Mouse (Mus musculus): ENCODE data around the gene Olfr780. TPM values are rescaled to one million over a fixed set of nuclear protein-coding genes. Genes with fewer than 3 reads are reported as not detected.
"Not testable (repeated sequence)": the region's sequence is repeated elsewhere in the genome, so short reads cannot be mapped to it uniquely, and the experiment has no call there.

The Olfr780 gene
- polyA plus RNA-seq (2016; fragmentation: Nextera tagmentation; extraction: Ambion mirVana) = not detected in 2 replicates

GRCm38 (mm10) chr10:129317817-129318216 lies at the start of gene Olfr780:
TSS of gene Olfr780 (plus strand) at chr10:129318117.
- WGBS = 92% methylated on average over 3 of the region's 3 CpGs
- no peaks in the 10 kb centered on the region for H3K27me3 ChIP-seq (ENCODE audit: insufficient read depth, poor library complexity, severe bottlenecking)
- H3K4me3 ChIP-seq = no peak within 1 kb of the TSS
- no peaks in the 10 kb centered on the region for H3K4me1 ChIP-seq (replicated peaks)
- no peak for DNase-seq (ENCODE audit: low spot score)
- no peaks in the 10 kb centered on the region for H3K9me3 ChIP-seq
- no peaks in the 10 kb centered on the region for H3K36me3 ChIP-seq
- H3K27ac ChIP-seq = no peak within 1 kb of the TSS

- H3K27me3 ChIP-seq (ENCODE audit: insufficient read depth, poor library complexity, severe bottlenecking) = no peaks in the 10 kb centered on the region
- WGBS = 93% methylated on average over 2 of the region's 2 CpGs
- no peak within 1 kb of the TSS for H3K4me3 ChIP-seq
- DNase-seq (ENCODE audit: low spot score) = no peak
- H3K36me3 ChIP-seq = no peaks in the 10 kb centered on the region
- no peak within 1 kb of the TSS for H3K27ac ChIP-seq
- no peaks in the 10 kb centered on the region for H3K9me3 ChIP-seq
- no peaks in the 10 kb centered on the region for H3K4me1 ChIP-seq (replicated peaks)
Observed at GRCm38 (mm10) chr10:129271081-129271535, 46.8 kb upstream of the Olfr780 start, which contains the start of gene Olfr777. TSS of gene Olfr777 (minus strand) at chr10:129271485.

DNA sequence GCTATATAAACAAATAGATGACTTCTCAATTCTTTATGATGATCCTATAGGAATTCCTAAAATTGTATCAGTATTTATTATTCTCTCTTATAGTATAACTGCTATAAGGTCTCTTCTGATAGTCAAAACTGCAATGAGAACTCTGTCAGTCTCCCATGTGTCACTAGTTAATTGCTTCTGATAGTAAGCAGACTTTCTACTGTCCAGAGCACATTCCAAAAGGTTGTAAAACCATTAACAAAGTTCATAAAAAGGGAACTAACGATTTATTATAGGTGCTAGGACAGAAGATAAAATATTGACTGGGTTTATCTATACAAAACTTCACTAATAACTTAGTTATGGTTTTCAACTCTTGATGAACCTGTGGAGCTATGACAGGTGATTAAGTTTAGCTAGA lies 4.9 kb upstream of the Olfr780 start:
- DNase-seq (ENCODE audit: low spot score); H3K4me3 ChIP-seq; H3K36me3 ChIP-seq; H3K4me1 ChIP-seq (replicated peaks); H3K27me3 ChIP-seq (ENCODE audit: insufficient read depth, poor library complexity, severe bottlenecking); H3K9me3 ChIP-seq; H3K27ac ChIP-seq: not testable (repeated sequence)
- 64% methylated on average over 1 of the region's 1 CpGs for WGBS

DNA sequence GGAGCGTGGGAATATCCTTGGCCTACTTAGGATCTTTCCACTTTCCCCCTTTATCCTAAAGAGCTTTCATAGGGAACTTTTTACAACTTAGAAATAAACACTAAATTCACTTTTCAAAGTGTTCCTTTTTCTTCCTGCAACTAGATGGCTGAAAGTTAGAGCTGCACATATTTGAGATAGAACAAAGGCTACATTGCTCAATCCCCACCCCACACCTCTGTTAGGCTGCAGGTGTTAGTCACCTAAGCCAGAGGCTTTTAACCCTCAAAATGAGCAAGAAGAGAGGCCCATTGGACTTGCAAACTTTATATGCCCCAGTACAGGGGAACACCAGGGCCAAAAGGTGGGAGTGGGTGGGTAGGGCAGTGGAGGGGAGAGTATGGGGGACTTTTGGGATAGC lies 4.4 kb upstream of the Olfr780 start:
- not testable (repeated sequence) for H3K4me1 ChIP-seq (replicated peaks); H3K27me3 ChIP-seq (ENCODE audit: insufficient read depth, poor library complexity, severe bottlenecking); H3K27ac ChIP-seq; H3K36me3 ChIP-seq; DNase-seq (ENCODE audit: low spot score); H3K9me3 ChIP-seq; H3K4me3 ChIP-seq
- WGBS = no CpG with 5 or more reads among the region's 1 CpGs

DNA sequence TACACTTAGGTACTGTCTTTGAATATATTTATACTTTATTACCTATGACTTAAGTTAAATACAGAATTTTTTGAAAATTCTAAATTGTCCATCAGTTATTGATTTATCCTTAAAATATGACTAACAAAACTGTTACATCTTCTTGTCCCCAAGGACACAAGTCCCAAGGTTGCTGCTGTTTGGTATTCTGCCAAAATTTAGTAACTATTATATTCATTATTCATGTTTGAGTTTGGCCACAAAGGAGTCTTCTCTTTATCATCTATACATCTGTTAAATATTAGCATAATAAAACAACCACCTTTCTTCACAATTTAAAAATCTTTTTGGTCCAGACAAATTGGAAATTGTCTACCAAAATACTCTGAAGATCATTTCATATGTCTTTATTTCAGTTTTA lies 10.6 kb downstream of the Olfr780 start, which contains the start of gene Olfr781:
Gene Olfr781 (plus strand): TSS at position 301 of the 400 bp plus-strand sequence.
- H3K36me3 ChIP-seq = no peaks in the 10 kb centered on the region
- H3K4me1 ChIP-seq (replicated peaks) = no peaks in the 10 kb centered on the region
- no peak for DNase-seq (ENCODE audit: low spot score)

GRCm38 (mm10) chr10:129348550-129348949 lies 30.6 kb downstream of the Olfr780 start, which contains the start of gene Olfr782:
TSS of gene Olfr782 (plus strand) at chr10:129348850.
- H3K27ac ChIP-seq = no peak within 1 kb of the TSS
- no peaks in the 10 kb centered on the region for H3K9me3 ChIP-seq
- no peak for DNase-seq (ENCODE audit: low spot score)
- no peaks in the 10 kb centered on the region for H3K4me1 ChIP-seq (replicated peaks)
- 92% methylated on average over 3 of the region's 3 CpGs for WGBS
- no peak within 1 kb of the TSS for H3K4me3 ChIP-seq
- no peaks in the 10 kb centered on the region for H3K36me3 ChIP-seq
- no peaks in the 10 kb centered on the region for H3K27me3 ChIP-seq (ENCODE audit: insufficient read depth, poor library complexity, severe bottlenecking)

More for the DNA sequence above, 10.6 kb downstream of the Olfr780 start, which contains the start of gene Olfr781:
- H3K9me3 ChIP-seq = no peaks in the 10 kb centered on the region
- no peak within 1 kb of the TSS for H3K27ac ChIP-seq
- no peak within 1 kb of the TSS for H3K4me3 ChIP-seq
- H3K27me3 ChIP-seq (ENCODE audit: insufficient read depth, poor library complexity, severe bottlenecking) = no peaks in the 10 kb centered on the region

- not testable (repeated sequence) for H3K27ac ChIP-seq
Observed at GRCm38 (mm10) chr10:129352475-129352874, 34.6 kb downstream of the Olfr780 start.

DNA sequence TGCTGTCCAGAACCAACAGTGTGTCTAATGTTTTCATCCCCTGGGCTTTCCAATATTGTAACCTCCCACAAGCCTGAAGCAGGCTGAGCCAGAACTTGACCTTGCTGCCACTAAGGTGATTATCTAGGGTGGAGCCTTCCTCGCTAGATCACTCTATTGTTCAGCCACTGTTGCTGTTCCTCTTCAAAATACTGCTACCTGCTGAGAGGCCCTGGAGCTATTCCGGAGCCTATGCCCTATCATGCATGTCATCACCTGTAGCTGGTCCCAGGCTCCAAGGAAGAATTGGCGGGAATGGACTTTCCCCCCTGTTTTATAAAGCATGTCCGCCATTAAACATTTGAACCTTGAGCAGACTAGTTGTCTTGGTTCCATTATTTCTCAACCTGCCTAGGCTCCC lies 38.6 kb downstream of the Olfr780 start:
- H3K36me3 ChIP-seq; H3K9me3 ChIP-seq; H3K27me3 ChIP-seq (ENCODE audit: insufficient read depth, poor library complexity, severe bottlenecking); DNase-seq (ENCODE audit: low spot score); H3K27ac ChIP-seq; H3K4me3 ChIP-seq; H3K4me1 ChIP-seq (replicated peaks): not testable (repeated sequence)
- 85% methylated on average over 4 of the region's 4 CpGs for WGBS

More at GRCm38 (mm10) chr10:129352475-129352874, 34.6 kb downstream of the Olfr780 start:
- DNase-seq (ENCODE audit: low spot score); H3K27me3 ChIP-seq (ENCODE audit: insufficient read depth, poor library complexity, severe bottlenecking); H3K36me3 ChIP-seq; H3K4me1 ChIP-seq (replicated peaks); H3K9me3 ChIP-seq; H3K4me3 ChIP-seq: not testable (repeated sequence)
- WGBS = 79% methylated on average over 2 of the region's 2 CpGs

DNA sequence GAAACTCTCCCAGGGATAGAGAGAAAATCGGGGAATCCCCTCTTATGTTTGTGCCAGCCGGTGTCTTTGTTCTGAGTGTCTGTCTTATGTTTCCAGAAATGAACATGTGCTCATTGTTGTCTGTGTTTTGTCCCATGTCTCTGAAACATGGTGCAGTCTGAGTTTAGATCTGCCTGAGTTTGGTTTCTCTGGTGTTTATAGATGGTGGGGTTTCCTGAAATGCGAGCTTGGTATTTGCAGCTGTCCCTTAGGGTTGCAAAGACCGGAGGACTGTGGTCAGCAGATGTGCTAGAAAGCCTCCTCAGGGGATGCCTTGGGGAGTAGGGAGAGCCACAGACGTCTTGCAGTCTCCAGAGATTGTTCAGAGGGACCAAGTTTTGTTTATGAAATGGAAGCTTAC lies 39.4 kb downstream of the Olfr780 start:
- WGBS = 78% methylated on average over 5 of the region's 5 CpGs
- Histone ChIP-seq H3K4me3 (no peak overlapping the region), H3K27ac (no peak overlapping the region), H3K27me3 (ENCODE audit: insufficient read depth, poor library complexity, severe bottlenecking) (no peaks in the 10 kb centered on the region), H3K9me3 (peaks cover 11% of the 10 kb centered on the region), H3K36me3 (no peaks in the 10 kb centered on the region), H3K4me1 (replicated peaks) (no peaks in the 10 kb centered on the region)
- DNase-seq (ENCODE audit: low spot score) = no peak

Other genes with a start within 250 kb of the Olfr780 start
- not detected in 2 replicates for gene Olfr766-ps1, start 249.1 kb upstream of the Olfr780 start, polyA plus RNA-seq (2016; fragmentation: Nextera tagmentation; extraction: Ambion mirVana)
- not detected in 2 replicates for gene Olfr767, start 235.2 kb upstream of the Olfr780 start, polyA plus RNA-seq (2016; fragmentation: Nextera tagmentation; extraction: Ambion mirVana)
- gene Olfr768, start 218.7 kb upstream of the Olfr780 start, polyA plus RNA-seq (2016; fragmentation: Nextera tagmentation; extraction: Ambion mirVana) = not detected in 2 replicates
- not detected in 2 replicates for gene Olfr769, start 200.3 kb upstream of the Olfr780 start, polyA plus RNA-seq (2016; fragmentation: Nextera tagmentation; extraction: Ambion mirVana)
- gene Olfr770, start 179.1 kb upstream of the Olfr780 start, polyA plus RNA-seq (2016; fragmentation: Nextera tagmentation; extraction: Ambion mirVana) = not detected in 2 replicates
- not detected in 2 replicates for gene Olfr771, start 153.4 kb upstream of the Olfr780 start, polyA plus RNA-seq (2016; fragmentation: Nextera tagmentation; extraction: Ambion mirVana)
- gene Olfr772, start 140.2 kb upstream of the Olfr780 start, polyA plus RNA-seq (2016; fragmentation: Nextera tagmentation; extraction: Ambion mirVana) = not detected in 2 replicates
- gene Olfr773, start 130.7 kb upstream of the Olfr780 start, polyA plus RNA-seq (2016; fragmentation: Nextera tagmentation; extraction: Ambion mirVana) = not detected in 2 replicates
- not detected in 2 replicates for gene Olfr774, start 81.9 kb upstream of the Olfr780 start, polyA plus RNA-seq (2016; fragmentation: Nextera tagmentation; extraction: Ambion mirVana)
- not detected in 2 replicates for gene Olfr775, start 69.7 kb upstream of the Olfr780 start, polyA plus RNA-seq (2016; fragmentation: Nextera tagmentation; extraction: Ambion mirVana)
- gene Olfr776, start 59.0 kb upstream of the Olfr780 start, polyA plus RNA-seq (2016; fragmentation: Nextera tagmentation; extraction: Ambion mirVana) = not detected in 2 replicates
- 0.10 TPM in 1 of 2 replicates, not detected in the other for gene Olfr777, start 46.6 kb upstream of the Olfr780 start, polyA plus RNA-seq (2016; fragmentation: Nextera tagmentation; extraction: Ambion mirVana)
- not detected in 2 replicates for gene Olfr781, start 10.7 kb downstream of the Olfr780 start, polyA plus RNA-seq (2016; fragmentation: Nextera tagmentation; extraction: Ambion mirVana)
- not detected in 2 replicates for gene Olfr782, start 30.7 kb downstream of the Olfr780 start, polyA plus RNA-seq (2016; fragmentation: Nextera tagmentation; extraction: Ambion mirVana)
- gene Olfr784, start 66.0 kb downstream of the Olfr780 start, polyA plus RNA-seq (2016; fragmentation: Nextera tagmentation; extraction: Ambion mirVana) = 0.08 TPM in 1 of 2 replicates, not detected in the other
- not detected in 2 replicates for gene Olfr785, start 87.3 kb downstream of the Olfr780 start, polyA plus RNA-seq (2016; fragmentation: Nextera tagmentation; extraction: Ambion mirVana)
- gene Olfr786, start 109.2 kb downstream of the Olfr780 start, polyA plus RNA-seq (2016; fragmentation: Nextera tagmentation; extraction: Ambion mirVana) = not detected in 2 replicates
- not detected in 2 replicates for gene Olfr787, start 143.7 kb downstream of the Olfr780 start, polyA plus RNA-seq (2016; fragmentation: Nextera tagmentation; extraction: Ambion mirVana)
- gene Olfr788, start 152.9 kb downstream of the Olfr780 start, polyA plus RNA-seq (2016; fragmentation: Nextera tagmentation; extraction: Ambion mirVana) = not detected in 2 replicates
- not detected in 2 replicates for gene Olfr789, start 166.6 kb downstream of the Olfr780 start, polyA plus RNA-seq (2016; fragmentation: Nextera tagmentation; extraction: Ambion mirVana)
- not detected in 2 replicates for gene Olfr790, start 180.4 kb downstream of the Olfr780 start, polyA plus RNA-seq (2016; fragmentation: Nextera tagmentation; extraction: Ambion mirVana)
- gene Olfr791, start 203.7 kb downstream of the Olfr780 start, polyA plus RNA-seq (2016; fragmentation: Nextera tagmentation; extraction: Ambion mirVana) = not detected in 2 replicates
- gene Olfr792, start 221.0 kb downstream of the Olfr780 start, polyA plus RNA-seq (2016; fragmentation: Nextera tagmentation; extraction: Ambion mirVana) = not detected in 2 replicates
- gene Olfr794, start 249.5 kb downstream of the Olfr780 start, polyA plus RNA-seq (2016; fragmentation: Nextera tagmentation; extraction: Ambion mirVana) = not detected in 2 replicates

Data from hindbrain, embryonic 10.5 days (tissue).